Mouse (Mus musculus) spleen, postnatal 14 days (tissue): ENCODE measurements around the gene Thsd7b.

ENCODE experiments used
- DNase-seq, 2 experiments: peaks; one replicate each; pipeline ENCODE4 v3.0.0; 2021 to 2022; ENCODE audit warnings: low spot score in 2 of 2

Thsd7b gene

GRCm38 (mm10) chr1:129272982-129273937, at the start of gene Thsd7b:
Gene Thsd7b (plus strand): TSS chr1:129273302.
- no peak for DNase-seq

- DNase-seq, result no peak
Measured at GRCm38 (mm10) chr1:129244292-129244691, 28.8 kb upstream of the Thsd7b start.

GRCm38 (mm10) chr1:129250704-129251443, 22.2 kb upstream of the Thsd7b start:
- DNase-seq, result no peak

- no peak for DNase-seq
Measured at GRCm38 (mm10) chr1:129266684-129267083, 6.4 kb upstream of the Thsd7b start.

- DNase-seq, result no peak
Measured at GRCm38 (mm10) chr1:129304173-129304572, 31.1 kb downstream of the Thsd7b start.

- DNase-seq, result no peak
Measured at GRCm38 (mm10) chr1:129324388-129324787, 51.3 kb downstream of the Thsd7b start.

- DNase-seq, result no peak
Measured at GRCm38 (mm10) chr1:129324798-129325197, 51.7 kb downstream of the Thsd7b start.

- DNase-seq, result no peak
Measured at GRCm38 (mm10) chr1:129356631-129357030, 83.5 kb downstream of the Thsd7b start.

- no peak for DNase-seq
Measured at GRCm38 (mm10) chr1:129357378-129357777, 84.3 kb downstream of the Thsd7b start.

GRCm38 (mm10) chr1:129363368-129363767, 90.3 kb downstream of the Thsd7b start:
- DNase-seq, result no peak

- DNase-seq, result no peak
Measured at GRCm38 (mm10) chr1:129364828-129365227, 91.7 kb downstream of the Thsd7b start.

GRCm38 (mm10) chr1:129365590-129365989, 92.5 kb downstream of the Thsd7b start:
- DNase-seq, result no peak

GRCm38 (mm10) chr1:129386479-129386878, 113.4 kb downstream of the Thsd7b start:
- no peak for DNase-seq

- DNase-seq, result no peak
Measured at GRCm38 (mm10) chr1:129411584-129411983, 138.5 kb downstream of the Thsd7b start.

- DNase-seq, result no peak
Measured at GRCm38 (mm10) chr1:129421581-129421980, 148.5 kb downstream of the Thsd7b start.

GRCm38 (mm10) chr1:129464414-129464813, 191.3 kb downstream of the Thsd7b start:
- DNase-seq, result no peak

- DNase-seq, result no peak
Measured at GRCm38 (mm10) chr1:129473504-129473903, 200.4 kb downstream of the Thsd7b start.

- no peak for DNase-seq
Measured at GRCm38 (mm10) chr1:129484266-129485031, 211.3 kb downstream of the Thsd7b start.

GRCm38 (mm10) chr1:129491136-129491535, 218.0 kb downstream of the Thsd7b start:
- no peak for DNase-seq

GRCm38 (mm10) chr1:129493929-129494328, 220.8 kb downstream of the Thsd7b start:
- DNase-seq, result no peak

GRCm38 (mm10) chr1:129501707-129502106, 228.6 kb downstream of the Thsd7b start:
- DNase-seq, result no peak

- DNase-seq, result no peak
Measured at GRCm38 (mm10) chr1:129516379-129516778, 243.3 kb downstream of the Thsd7b start.
